Mouse (Mus musculus) forebrain, embryonic 14.5 days (tissue): ENCODE measurements at regions not wholly inside any gene's neighbourhood (a gene's known extent, or its start where the extent isn't known, plus 50 kb on each side); places are given as distances from the start of the nearest gene placed in this dataset.
A peak's percentile ranks its signal among the peaks of the same experiment; 100 is the strongest.

ENCODE experiments used
- ATAC-seq: fragments of 200-750 bp; cut with Nextera tagmentation; 2 replicates; pipeline ENCODE4 v1.8.0; 2017; ENCODE audit warnings: mild to moderate bottlenecking, moderate library complexity
- DNase-seq: peaks from one replicate; pipeline ENCODE4 v3.0.0-alpha.2; 2015; ENCODE audit warnings: low spot score
- H3K27ac ChIP-seq: fragments of 300-500 bp; sonication (generic); 2 replicates; pipeline ENCODE4 v1.5.1; 2014; ENCODE audit warnings: low read depth, mild to moderate bottlenecking, control low read depth, low read length, moderate library complexity
- H3K27me3 ChIP-seq: fragments of 300-500 bp; sonication (generic); replicated peaks from 2 replicates; pipeline ENCODE4 v1.6.1; 2014; ENCODE audit warnings: low read length, control low read depth, mixed read lengths; ENCODE audit not compliant: control insufficient read depth, insufficient read depth
- H3K36me3 ChIP-seq: fragments of 300-500 bp; sonication (generic); 2 replicates; pipeline ENCODE4 v1.6.1; 2014; ENCODE audit warnings: low read length, control low read depth; ENCODE audit not compliant: control insufficient read depth, insufficient read depth
- H3K4me1 ChIP-seq: fragments of 300-500 bp; sonication (generic); 2 replicates; pipeline ENCODE4 v1.6.1; 2014; ENCODE audit warnings: antibody characterized with exemption, low read length, control low read depth; ENCODE audit not compliant: control insufficient read depth, insufficient read depth
- H3K4me2 ChIP-seq: fragments of 300-500 bp; sonication (generic); 2 replicates; pipeline ENCODE4 v1.6.1; 2014; ENCODE audit warnings: mild to moderate bottlenecking, control low read depth, low read length
- H3K4me3 ChIP-seq: fragments of 300-500 bp; sonication (generic); 2 replicates; pipeline ENCODE4 v1.5.1; 2014; ENCODE audit warnings: low read depth, low read length, control low read depth
- H3K9ac ChIP-seq: fragments of 300-500 bp; sonication (generic); 2 replicates; pipeline ENCODE4 v1.6.1; 2014; ENCODE audit warnings: mild to moderate bottlenecking, low read length, control low read depth, moderate library complexity
- H3K9me3 ChIP-seq: fragments of 300-500 bp; sonication (generic); replicated peaks from 2 replicates; pipeline ENCODE4 v1.6.1; 2016; ENCODE audit warnings: low read length, control low read depth, mixed read lengths; ENCODE audit not compliant: control insufficient read depth
- whole genome bisulfite sequencing: fragments of 180-500 bp; shearing (Covaris S2); extraction: QIAGEN DNeasy Blood & Tissue Kit; methylation state at CpG from one replicate; pipeline ENCODE4 v1.1.7; 2014; 5-methylcytosine and 5-hydroxymethylcytosine counted together

GRCm38 (mm10) chr6:93395952-93396351 is 452.7 kb upstream of the Adamts9 start:
- WGBS: 44% methylated on average over 7 of the region's 7 CpGs
- H3K4me2 ChIP-seq: no peak overlapping the region
- DNase-seq (peak; percentile 23), ATAC-seq (no peak; the same call in 1 of the 2 replicates)
- H3K36me3 ChIP-seq: no peaks in the 10 kb centered on the region
- H3K9ac ChIP-seq: no peak overlapping the region
- no peak overlapping the region for H3K27ac ChIP-seq
- H3K4me3 ChIP-seq: no peak overlapping the region
- H3K9me3 ChIP-seq: no peaks in the 10 kb centered on the region
- peaks cover 26% of the 10 kb centered on the region for H3K4me1 ChIP-seq
- no peaks in the 10 kb centered on the region for H3K27me3 ChIP-seq

GRCm38 (mm10) chr6:93395296-93395695 is 452.0 kb upstream of the Adamts9 start:
- DNase-seq (peak; percentile 94), ATAC-seq (peak; percentile 95)
- 3% methylated on average over 6 of the region's 6 CpGs for WGBS
- no peak overlapping the region for H3K4me3 ChIP-seq
- no peaks in the 10 kb centered on the region for H3K36me3 ChIP-seq
- H3K4me2 ChIP-seq: no peak overlapping the region
- H3K27me3 ChIP-seq: no peaks in the 10 kb centered on the region
- peaks cover 26% of the 10 kb centered on the region for H3K4me1 ChIP-seq
- H3K9ac ChIP-seq: no peak overlapping the region
- H3K27ac ChIP-seq: no peak overlapping the region
- no peaks in the 10 kb centered on the region for H3K9me3 ChIP-seq

GRCm38 (mm10) chr6:93393551-93393950 is 450.3 kb upstream of the Adamts9 start:
- no peaks in the 10 kb centered on the region for H3K27me3 ChIP-seq
- H3K36me3 ChIP-seq: no peaks in the 10 kb centered on the region
- H3K4me3 ChIP-seq: no peak overlapping the region
- H3K9me3 ChIP-seq: no peaks in the 10 kb centered on the region
- ATAC-seq (no peak), DNase-seq (peak; percentile 72)
- H3K4me2 ChIP-seq: no peak overlapping the region
- H3K4me1 ChIP-seq: peaks cover 26% of the 10 kb centered on the region
- 42% methylated on average over 5 of the region's 5 CpGs for WGBS
- no peak overlapping the region for H3K27ac ChIP-seq
- no peak overlapping the region for H3K9ac ChIP-seq

GRCm38 (mm10) chr6:93392402-93392801 is 449.1 kb upstream of the Adamts9 start:
- no peak overlapping the region for H3K4me2 ChIP-seq
- DNase-seq: peak; percentile 54
- WGBS: 84% methylated on average over 6 of the region's 6 CpGs
- no peak overlapping the region for H3K4me3 ChIP-seq
- no peaks in the 10 kb centered on the region for H3K9me3 ChIP-seq
- ATAC-seq: no peak
- H3K36me3 ChIP-seq: no peaks in the 10 kb centered on the region
- H3K4me1 ChIP-seq: peaks cover 26% of the 10 kb centered on the region
- no peak overlapping the region for H3K9ac ChIP-seq
- no peaks in the 10 kb centered on the region for H3K27me3 ChIP-seq
- H3K27ac ChIP-seq: no peak overlapping the region

GRCm38 (mm10) chr6:93391166-93391565 is 447.9 kb upstream of the Adamts9 start:
- WGBS: 94% methylated on average over 5 of the region's 5 CpGs
- Histone ChIP-seq H3K4me2 (no peak overlapping the region), H3K36me3 (no peaks in the 10 kb centered on the region), H3K27me3 (no peaks in the 10 kb centered on the region), H3K4me1 (peaks cover 22% of the 10 kb centered on the region), H3K9me3 (no peaks in the 10 kb centered on the region), H3K27ac (no peak overlapping the region), H3K4me3 (no peak overlapping the region), H3K9ac (no peak overlapping the region)
- no peak for ATAC-seq
- no peak for DNase-seq

GRCm38 (mm10) chr6:93371341-93371740 is 428.0 kb upstream of the Adamts9 start:
- DNase-seq: no peak
- Histone ChIP-seq H3K9me3 (no peaks in the 10 kb centered on the region), H3K4me3 (no peak overlapping the region), H3K9ac (no peak overlapping the region), H3K4me2 (no peak overlapping the region), H3K4me1 (no peaks in the 10 kb centered on the region), H3K27me3 (no peaks in the 10 kb centered on the region), H3K36me3 (no peaks in the 10 kb centered on the region), H3K27ac (no peak overlapping the region)
- ATAC-seq: no peak
- 81% methylated on average over 6 of the region's 6 CpGs for WGBS

GRCm38 (mm10) chr6:93363846-93364245 is 420.6 kb upstream of the Adamts9 start:
- ATAC-seq: no peak
- Histone ChIP-seq H3K9ac (no peak overlapping the region), H3K9me3 (no peaks in the 10 kb centered on the region), H3K4me3 (no peak overlapping the region), H3K27ac (no peak overlapping the region), H3K4me2 (no peak overlapping the region), H3K27me3 (no peaks in the 10 kb centered on the region), H3K4me1 (no peaks in the 10 kb centered on the region), H3K36me3 (no peaks in the 10 kb centered on the region)
- 58% methylated on average over 4 of the region's 4 CpGs for WGBS
- no peak for DNase-seq

GRCm38 (mm10) chr6:93353353-93354125 is 410.2 kb upstream of the Adamts9 start:
- WGBS: 85% methylated on average over 12 of the region's 12 CpGs
- Histone ChIP-seq H3K27ac (no peak overlapping the region), H3K36me3 (no peaks in the 10 kb centered on the region), H3K4me3 (no peak overlapping the region), H3K27me3 (no peaks in the 10 kb centered on the region), H3K4me2 (no peak overlapping the region), H3K9me3 (no peaks in the 10 kb centered on the region), H3K9ac (no peak overlapping the region), H3K4me1 (peaks cover 6% of the 10 kb centered on the region)
- DNase-seq (no peak), ATAC-seq (no peak)

- Histone ChIP-seq H3K4me3 (no peak overlapping the region), H3K36me3 (no peaks in the 10 kb centered on the region), H3K27me3 (no peaks in the 10 kb centered on the region), H3K9ac (no peak overlapping the region), H3K4me1 (peaks cover 6% of the 10 kb centered on the region), H3K9me3 (no peaks in the 10 kb centered on the region), H3K4me2 (no peak overlapping the region), H3K27ac (no peak overlapping the region)
- DNase-seq (peak; percentile 36), ATAC-seq (peak; percentile 15; the same call in 1 of the 2 replicates)
- 13% methylated on average over 7 of the region's 7 CpGs for WGBS
Measured at GRCm38 (mm10) chr6:93349936-93350700, 406.8 kb upstream of the Adamts9 start.
